Mouse (Mus musculus) lung, postnatal 0 days (tissue): ENCODE data around the gene Sele.

Source experiments
- CTCF ChIP-seq: IDR thresholded peaks from 2 replicates; pipeline ENCODE4 v1.5.1; 2016; ENCODE audit warnings: antibody characterized with exemption, mild to moderate bottlenecking
- EP300 ChIP-seq: IDR thresholded peaks from 2 replicates; pipeline ENCODE4 v1.6.1; 2016; ENCODE audit warnings: antibody characterized with exemption, mild to moderate bottlenecking, control low read depth

DNA sequence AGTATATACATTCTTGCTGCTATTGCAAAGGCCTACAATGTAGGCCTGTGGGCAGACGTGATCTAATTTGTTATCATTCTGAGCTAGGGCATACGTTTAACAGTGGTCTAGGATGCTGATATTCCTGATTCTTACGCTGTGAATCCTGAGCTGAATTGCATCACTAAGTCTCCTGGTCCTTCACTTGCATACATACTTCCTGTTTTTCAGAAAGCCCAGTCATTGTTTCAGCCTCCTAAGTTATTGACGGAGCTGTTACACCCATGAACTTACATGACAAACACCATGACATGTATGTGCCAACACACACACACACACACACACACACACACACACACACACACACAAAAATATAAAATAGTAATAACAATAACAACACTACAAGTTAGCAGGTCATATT, 12.0 kb downstream of the Sele start:
- no peak for TF ChIP-seq CTCF
- no peak for TF ChIP-seq EP300
